Mouse (Mus musculus) midbrain, embryonic 14.5 days (tissue): Measurements from ENCODE around the gene Mylk. TPM values are rescaled to one million over a fixed set of nuclear protein-coding genes. Genes with fewer than 3 reads are reported as not detected.
A peak's percentile ranks its signal among the peaks of the same experiment; 100 is the strongest.

Source experiments
- ATAC-seq: fragments of 200-750 bp; cut with Nextera tagmentation; 2 replicates; pipeline ENCODE4 v1.8.0; 2017; ENCODE audit warnings: moderate number of reproducible peaks, moderate library complexity; ENCODE audit not compliant: low FRiP score, low TSS enrichment
- DNase-seq: peaks from one replicate; pipeline ENCODE4 v3.0.0-alpha.2; 2015
- H3K27ac ChIP-seq: fragments of 300-500 bp; sonication (generic); replicated peaks from 2 replicates; pipeline ENCODE4 v1.5.1; 2014; ENCODE audit warnings: mild to moderate bottlenecking, low read depth, low read length, moderate library complexity
- H3K27me3 ChIP-seq: fragments of 300-500 bp; sonication (generic); 2 replicates; pipeline ENCODE4 v1.6.1; 2014; ENCODE audit warnings: low read length, control low read depth, mixed read lengths; ENCODE audit not compliant: control insufficient read depth, insufficient read depth
- H3K36me3 ChIP-seq: fragments of 300-500 bp; sonication (generic); 2 replicates; pipeline ENCODE4 v1.6.1; 2014; ENCODE audit warnings: low read length, control low read depth; ENCODE audit not compliant: control insufficient read depth, insufficient read depth
- H3K4me1 ChIP-seq: fragments of 300-500 bp; sonication (generic); 2 replicates; pipeline ENCODE4 v1.6.1; 2014; ENCODE audit warnings: mild to moderate bottlenecking, antibody characterized with exemption, low read length, control low read depth; ENCODE audit not compliant: control insufficient read depth, insufficient read depth
- H3K4me2 ChIP-seq: fragments of 300-500 bp; sonication (generic); 2 replicates; pipeline ENCODE4 v1.6.1; 2014; ENCODE audit warnings: mild to moderate bottlenecking, low read length, moderate library complexity
- H3K4me3 ChIP-seq: fragments of 300-500 bp; sonication (generic); replicated peaks from 2 replicates; pipeline ENCODE4 v1.5.1; 2014; ENCODE audit warnings: low read depth, low read length
- H3K9ac ChIP-seq: fragments of 300-500 bp; sonication (generic); replicated peaks from 2 replicates; pipeline ENCODE4 v1.6.1; 2014; ENCODE audit warnings: mild to moderate bottlenecking, low read length, moderate library complexity
- H3K9me3 ChIP-seq: fragments of 300-500 bp; sonication (generic); 2 replicates; pipeline ENCODE4 v1.6.1; 2016; ENCODE audit warnings: low read length, control low read depth, mixed read lengths; ENCODE audit not compliant: control insufficient read depth
- WGBS: fragments of 180-500 bp; shearing (Covaris S2); extraction: QIAGEN DNeasy Blood & Tissue Kit; methylation state at CpG from one replicate; pipeline ENCODE4 v1.1.7; 2014; 5-methylcytosine and 5-hydroxymethylcytosine counted together
- polyA plus RNA-seq: library from polyadenylated mRNA; unstranded; fragments of >200 nt; fragmentation: Nextera tagmentation; extraction: Ambion mirVana; gene quantifications from 2 replicates; pipeline ENCODE4 v1.2.1, GENCODE M21; 2014

The Mylk gene
- polyA plus RNA-seq, 1 experiment from 2014 or later: 4.9 TPM

- WGBS: 92% methylated on average over 2 of the region's 2 CpGs
- H3K4me3 ChIP-seq: no peak overlapping the region
These were observed 259.7 kb downstream of the Mylk start for GRCm38 (mm10) chr16:35004756-35005155.

DNA sequence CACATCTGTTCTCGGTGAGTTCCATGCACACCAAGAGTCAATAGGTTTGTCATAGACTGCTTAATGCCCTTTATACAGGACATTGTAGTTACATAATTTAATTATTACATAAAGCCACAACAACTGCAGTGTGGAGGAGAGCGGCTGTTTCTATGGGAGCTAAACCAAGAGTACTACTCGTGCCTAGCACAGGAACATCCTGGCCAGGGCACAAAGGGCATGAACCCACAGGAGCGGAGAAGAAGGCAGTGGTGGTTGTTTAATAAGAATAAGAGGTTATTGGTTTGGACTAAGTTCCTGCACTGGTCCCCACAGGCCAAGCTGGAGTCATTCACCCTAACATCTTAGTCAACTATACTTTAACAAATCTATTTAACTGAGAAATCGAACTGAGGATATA is 261.2 kb downstream of the Mylk start:
- Histone ChIP-seq H3K9me3 (no peaks in the 10 kb centered on the region), H3K4me2 (no peak overlapping the region), H3K36me3 (no peaks in the 10 kb centered on the region), H3K4me1 (peaks cover 2% of the 10 kb centered on the region; the same call in 1 of the 2 replicates), H3K9ac (no peak overlapping the region), H3K27me3 (no peaks in the 10 kb centered on the region), H3K4me3 (no peak overlapping the region), H3K27ac (no peak overlapping the region)
- no peak for DNase-seq
- 89% methylated on average over 5 of the region's 5 CpGs for WGBS
- ATAC-seq: no peak

More at GRCm38 (mm10) chr16:35004756-35005155, 259.7 kb downstream of the Mylk start:
- H3K4me1 ChIP-seq: peaks cover 5% of the 10 kb centered on the region; the same call in 1 of the 2 replicates
- no peaks in the 10 kb centered on the region for H3K27me3 ChIP-seq
- no peak overlapping the region for H3K4me2 ChIP-seq
- no peak overlapping the region for H3K9ac ChIP-seq
- no peak overlapping the region for H3K27ac ChIP-seq
- no peak for DNase-seq
- no peaks in the 10 kb centered on the region for H3K9me3 ChIP-seq
- no peaks in the 10 kb centered on the region for H3K36me3 ChIP-seq
- ATAC-seq: no peak

GRCm38 (mm10) chr16:35007361-35007760 is 262.4 kb downstream of the Mylk start:
- Histone ChIP-seq H3K4me1 (no peaks in the 10 kb centered on the region), H3K27me3 (no peaks in the 10 kb centered on the region), H3K27ac (no peak overlapping the region), H3K9ac (no peak overlapping the region), H3K36me3 (no peaks in the 10 kb centered on the region), H3K9me3 (no peaks in the 10 kb centered on the region), H3K4me3 (no peak overlapping the region), H3K4me2 (no peak overlapping the region)
- DNase-seq (no peak), ATAC-seq (no peak)
- 80% methylated on average over 1 of the region's 1 CpGs for WGBS

- no peaks in the 10 kb centered on the region for H3K36me3 ChIP-seq
- H3K4me3 ChIP-seq: no peak overlapping the region
- no peak for ATAC-seq
- DNase-seq: no peak
- no peak overlapping the region for H3K4me2 ChIP-seq
- no peak overlapping the region for H3K27ac ChIP-seq
- H3K4me1 ChIP-seq: no peaks in the 10 kb centered on the region
- no peaks in the 10 kb centered on the region for H3K9me3 ChIP-seq
- H3K27me3 ChIP-seq: no peaks in the 10 kb centered on the region
- no peak overlapping the region for H3K9ac ChIP-seq
These were observed 263.4 kb downstream of the Mylk start for GRCm38 (mm10) chr16:35008447-35008846.

- no peaks in the 10 kb centered on the region for H3K36me3 ChIP-seq
- no peak for ATAC-seq
- 90% methylated on average over 2 of the region's 2 CpGs for WGBS
- no peaks in the 10 kb centered on the region for H3K4me1 ChIP-seq
- no peak overlapping the region for H3K9ac ChIP-seq
- no peak for DNase-seq
- no peaks in the 10 kb centered on the region for H3K9me3 ChIP-seq
- no peak overlapping the region for H3K4me3 ChIP-seq
- 0 out of 2 replicates have a peak, but pooled peaks cover 6% of the 10 kb centered on the region for H3K27me3 ChIP-seq
- H3K4me2 ChIP-seq: no peak overlapping the region
- H3K27ac ChIP-seq: no peak overlapping the region
These were observed 268.5 kb downstream of the Mylk start for GRCm38 (mm10) chr16:35013501-35013900.

- no peaks in the 10 kb centered on the region for H3K36me3 ChIP-seq
- peaks cover 17% of the 10 kb centered on the region; the same call in 1 of the 2 replicates for H3K27me3 ChIP-seq
- no peak overlapping the region for H3K4me2 ChIP-seq
- WGBS: 67% methylated on average over 3 of the region's 3 CpGs
- no peak overlapping the region for H3K9ac ChIP-seq
- no peak overlapping the region for H3K27ac ChIP-seq
- no peak overlapping the region for H3K4me3 ChIP-seq
- ATAC-seq: no peak
- no peaks in the 10 kb centered on the region for H3K9me3 ChIP-seq
- H3K4me1 ChIP-seq: no peaks in the 10 kb centered on the region
- DNase-seq: no peak
These were observed 271.5 kb downstream of the Mylk start for GRCm38 (mm10) chr16:35016491-35016890.

GRCm38 (mm10) chr16:35018470-35018974 is 273.5 kb downstream of the Mylk start:
- DNase-seq: no peak
- H3K36me3 ChIP-seq: no peaks in the 10 kb centered on the region
- H3K4me3 ChIP-seq: no peak overlapping the region
- no peaks in the 10 kb centered on the region for H3K4me1 ChIP-seq
- no peak for ATAC-seq
- H3K9ac ChIP-seq: no peak overlapping the region
- H3K9me3 ChIP-seq: no peaks in the 10 kb centered on the region
- H3K27ac ChIP-seq: no peak overlapping the region
- peaks cover 17% of the 10 kb centered on the region; the same call in 1 of the 2 replicates for H3K27me3 ChIP-seq
- no peak overlapping the region for H3K4me2 ChIP-seq
- 90% methylated on average over 1 of the region's 1 CpGs for WGBS

- peaks cover 17% of the 10 kb centered on the region; the same call in 1 of the 2 replicates for H3K27me3 ChIP-seq
- ATAC-seq: no peak
- WGBS: 49% methylated on average over 5 of the region's 5 CpGs
These were observed 276.9 kb downstream of the Mylk start for GRCm38 (mm10) chr16:35021903-35022241.

More at GRCm38 (mm10) chr16:35021903-35022241, 276.9 kb downstream of the Mylk start:
- H3K9me3 ChIP-seq: no peaks in the 10 kb centered on the region
- H3K36me3 ChIP-seq: no peaks in the 10 kb centered on the region
- peak overlapping the region; percentile 66 for H3K4me2 ChIP-seq
- no peak overlapping the region; the same call in 1 of the 2 replicates for H3K9ac ChIP-seq
- H3K4me3 ChIP-seq: peak overlapping the region; percentile 84
- no peak for DNase-seq
- H3K27ac ChIP-seq: 0 out of 2 replicates have a peak overlapping the region, but pooled peaks have one; percentile 89
- H3K4me1 ChIP-seq: no peaks in the 10 kb centered on the region
